Mouse (Mus musculus): ENCODE results near the gene Fggy. TPM values are rescaled to one million over a fixed set of nuclear protein-coding genes. Genes with fewer than 3 reads are reported as not detected.

Gene Fggy
- polyA plus RNA-seq, 1 experiment, result 10.8 TPM

- Histone ChIP-seq H3K79me2 (ENCODE audit: control insufficient read depth, insufficient read depth) (no peaks in the 10 kb centered on the region), H3K79me3 (ENCODE audit: low read depth) (no peaks in the 10 kb centered on the region), H3K36me3 (ENCODE audit: control insufficient read depth, insufficient read depth) (no peaks in the 10 kb centered on the region), H3K27me3 (ENCODE audit: control insufficient read depth, insufficient read depth, insufficient read length) (no peaks in the 10 kb centered on the region), H3ac (ENCODE audit: control insufficient read depth, insufficient read length, low read depth) (no peak overlapping the region), H3K4me3 (ENCODE audit: insufficient read depth, poor library complexity, severe bottlenecking) (no peak overlapping the region)
- TF ChIP-seq MYOD1 (IDR thresholded peaks at IDR 0.05; ENCODE audit: control insufficient read depth, insufficient read length, low read depth) (no peak), FOSL1 (IDR thresholded peaks at IDR 0.05; ENCODE audit: insufficient read depth, low read length, poor library complexity, severe bottlenecking) (no peak), MAX (IDR thresholded peaks at IDR 0.05) (no peak)
Measured at GRCm38 (mm10) chr4:95899926-95900712, 342.8 kb downstream of the Fggy start.

GRCm38 (mm10) chr4:95900815-95901214 lies 343.5 kb downstream of the Fggy start:
- Histone ChIP-seq H3K27me3 (ENCODE audit: control insufficient read depth, insufficient read depth, insufficient read length) (no peaks in the 10 kb centered on the region), H3ac (ENCODE audit: control insufficient read depth, insufficient read length, low read depth) (no peak overlapping the region)
- TF ChIP-seq MYOD1 (IDR thresholded peaks at IDR 0.05; ENCODE audit: control insufficient read depth, insufficient read length, low read depth) (no peak), MYOG (IDR thresholded peaks at IDR 0.05; ENCODE audit: control insufficient read depth, extremely low read depth, insufficient read length) (no peak), FOSL1 (IDR thresholded peaks at IDR 0.05; ENCODE audit: insufficient read depth, low read length, poor library complexity, severe bottlenecking) (no peak), CEBPB (IDR thresholded peaks at IDR 0.05; ENCODE audit: low read depth) (no peak), CTCF (IDR thresholded peaks at IDR 0.05; ENCODE audit: control insufficient read depth, insufficient read depth, insufficient read length) (no peak), MAX (IDR thresholded peaks at IDR 0.05) (no peak)

GRCm38 (mm10) chr4:95906141-95906540 lies 348.8 kb downstream of the Fggy start:
- no peaks in the 10 kb centered on the region for H3K36me3 ChIP-seq (ENCODE audit: control insufficient read depth, insufficient read depth)
- H3K27me3 ChIP-seq (ENCODE audit: control insufficient read depth, insufficient read depth, insufficient read length), result no peaks in the 10 kb centered on the region
- no peak overlapping the region for H3K4me3 ChIP-seq (ENCODE audit: insufficient read depth, poor library complexity, severe bottlenecking)
- TF ChIP-seq MAX (IDR thresholded peaks at IDR 0.05) (no peak), MYOD1 (IDR thresholded peaks at IDR 0.05; ENCODE audit: control insufficient read depth, insufficient read length, low read depth) (no peak), FOSL1 (IDR thresholded peaks at IDR 0.05; ENCODE audit: insufficient read depth, low read length, poor library complexity, severe bottlenecking) (no peak), CTCF (IDR thresholded peaks at IDR 0.05; ENCODE audit: control insufficient read depth, insufficient read depth, insufficient read length) (no peak), CEBPB (IDR thresholded peaks at IDR 0.05; ENCODE audit: low read depth) (no peak), USF1 (IDR thresholded peaks at IDR 0.05; ENCODE audit: low read depth) (no peak), MYOG (IDR thresholded peaks at IDR 0.05; ENCODE audit: control insufficient read depth, extremely low read depth, insufficient read length) (no peak)
- H3K79me3 ChIP-seq (ENCODE audit: low read depth), result no peaks in the 10 kb centered on the region
- no peaks in the 10 kb centered on the region for H3K79me2 ChIP-seq (ENCODE audit: control insufficient read depth, insufficient read depth)
- no peak overlapping the region for H3ac ChIP-seq (ENCODE audit: control insufficient read depth, insufficient read length, low read depth)

More at GRCm38 (mm10) chr4:95900815-95901214, 343.5 kb downstream of the Fggy start:
- Histone ChIP-seq H3K36me3 (ENCODE audit: control insufficient read depth, insufficient read depth) (no peaks in the 10 kb centered on the region), H3K79me2 (ENCODE audit: control insufficient read depth, insufficient read depth) (no peaks in the 10 kb centered on the region), H3K4me3 (ENCODE audit: insufficient read depth, poor library complexity, severe bottlenecking) (no peak overlapping the region), H3K79me3 (ENCODE audit: low read depth) (no peaks in the 10 kb centered on the region)

- no peaks in the 10 kb centered on the region for H3K36me3 ChIP-seq (ENCODE audit: control insufficient read depth, insufficient read depth)
- no peaks in the 10 kb centered on the region for H3K79me2 ChIP-seq (ENCODE audit: control insufficient read depth, insufficient read depth)
- no peaks in the 10 kb centered on the region for H3K27me3 ChIP-seq (ENCODE audit: control insufficient read depth, insufficient read depth, insufficient read length)
- TF ChIP-seq MYOG (IDR thresholded peaks at IDR 0.05; ENCODE audit: control insufficient read depth, extremely low read depth, insufficient read length) (no peak), MAX (IDR thresholded peaks at IDR 0.05) (no peak), FOSL1 (IDR thresholded peaks at IDR 0.05; ENCODE audit: insufficient read depth, low read length, poor library complexity, severe bottlenecking) (no peak), MYOD1 (IDR thresholded peaks at IDR 0.05; ENCODE audit: control insufficient read depth, insufficient read length, low read depth) (no peak), CTCF (IDR thresholded peaks at IDR 0.05; ENCODE audit: control insufficient read depth, insufficient read depth, insufficient read length) (no peak), USF1 (IDR thresholded peaks at IDR 0.05; ENCODE audit: low read depth) (no peak), CEBPB (IDR thresholded peaks at IDR 0.05; ENCODE audit: low read depth) (no peak)
- no peak overlapping the region for H3ac ChIP-seq (ENCODE audit: control insufficient read depth, insufficient read length, low read depth)
- no peaks in the 10 kb centered on the region for H3K79me3 ChIP-seq (ENCODE audit: low read depth)
- no peak overlapping the region for H3K4me3 ChIP-seq (ENCODE audit: insufficient read depth, poor library complexity, severe bottlenecking)
Measured at GRCm38 (mm10) chr4:95909689-95910654, 352.7 kb downstream of the Fggy start.

GRCm38 (mm10) chr4:95913026-95913425 lies 355.7 kb downstream of the Fggy start:
- no peak overlapping the region for H3ac ChIP-seq (ENCODE audit: control insufficient read depth, insufficient read length, low read depth)
- H3K79me2 ChIP-seq (ENCODE audit: control insufficient read depth, insufficient read depth), result no peaks in the 10 kb centered on the region
- H3K79me3 ChIP-seq (ENCODE audit: low read depth), result no peaks in the 10 kb centered on the region
- no peaks in the 10 kb centered on the region for H3K36me3 ChIP-seq (ENCODE audit: control insufficient read depth, insufficient read depth)
- H3K4me3 ChIP-seq (ENCODE audit: insufficient read depth, poor library complexity, severe bottlenecking), result no peak overlapping the region
- no peak for TF ChIP-seq MYOD1 (IDR thresholded peaks at IDR 0.05; ENCODE audit: control insufficient read depth, insufficient read length, low read depth)
- TF ChIP-seq USF1 (IDR thresholded peaks at IDR 0.05; ENCODE audit: low read depth), result peak; percentile 44
- no peaks in the 10 kb centered on the region for H3K27me3 ChIP-seq (ENCODE audit: control insufficient read depth, insufficient read depth, insufficient read length)
